Mouse (Mus musculus): ENCODE data around the gene Slc25a51. TPM values are rescaled to one million over a fixed set of nuclear protein-coding genes. Genes with fewer than 3 reads are reported as not detected.

The Slc25a51 gene
- polyA plus RNA-seq, 1 experiment from 2014 or later: 74.0 TPM

GRCm38 (mm10) chr4:45422640-45423039, 14.1 kb upstream of the Slc25a51 start:
- Histone ChIP-seq H3K36me3 (ENCODE audit: poor library complexity, severe bottlenecking) (peaks cover 5% of the 10 kb centered on the region; the same call in 1 of the 2 replicates), H3K9ac (no peak overlapping the region), H3K4me3 (no peak overlapping the region), H3K4me2 (no peak overlapping the region), H3K27ac (no peak overlapping the region), H3K9me3 (replicated peaks) (no peaks in the 10 kb centered on the region), H3K4me1 (peaks cover 71% of the 10 kb centered on the region), H3K27me3 (no peaks in the 10 kb centered on the region)
- no peak for ATAC-seq
- 86% methylated on average over 10 of the region's 10 CpGs for WGBS

GRCm38 (mm10) chr4:45421519-45422260, 13.1 kb upstream of the Slc25a51 start:
- H3K4me1 ChIP-seq: peaks cover 61% of the 10 kb centered on the region
- WGBS: 67% methylated on average over 11 of the region's 11 CpGs
- no peak overlapping the region for H3K4me2 ChIP-seq
- H3K27ac ChIP-seq: peak overlapping the region; percentile 81
- peak overlapping the region; percentile 40 for H3K9ac ChIP-seq
- H3K36me3 ChIP-seq (ENCODE audit: poor library complexity, severe bottlenecking): peaks cover 5% of the 10 kb centered on the region; the same call in 1 of the 2 replicates
- no peaks in the 10 kb centered on the region for H3K9me3 ChIP-seq (replicated peaks)
- ATAC-seq: no peak
- H3K4me3 ChIP-seq: no peak overlapping the region
- H3K27me3 ChIP-seq: no peaks in the 10 kb centered on the region

- Histone ChIP-seq H3K4me2 (no peak overlapping the region), H3K36me3 (ENCODE audit: poor library complexity, severe bottlenecking) (peaks cover 5% of the 10 kb centered on the region; the same call in 1 of the 2 replicates), H3K9ac (peak overlapping the region; percentile 40), H3K9me3 (replicated peaks) (no peaks in the 10 kb centered on the region), H3K27ac (peak overlapping the region; percentile 81), H3K27me3 (no peaks in the 10 kb centered on the region), H3K4me1 (peaks cover 52% of the 10 kb centered on the region), H3K4me3 (no peak overlapping the region)
- no peak for ATAC-seq
- 10% methylated on average over 3 of the region's 3 CpGs for WGBS
Measured at GRCm38 (mm10) chr4:45420733-45421132, 12.2 kb upstream of the Slc25a51 start.

GRCm38 (mm10) chr4:45419051-45419450, 10.5 kb upstream of the Slc25a51 start:
- H3K36me3 ChIP-seq (ENCODE audit: poor library complexity, severe bottlenecking): peaks cover 5% of the 10 kb centered on the region; the same call in 1 of the 2 replicates
- no peak for ATAC-seq
- H3K27ac ChIP-seq: 0 out of 2 replicates have a peak overlapping the region, but pooled peaks have one; percentile 35
- 74% methylated on average over 4 of the region's 4 CpGs for WGBS
- no peak overlapping the region for H3K4me2 ChIP-seq
- no peak overlapping the region for H3K4me3 ChIP-seq
- no peaks in the 10 kb centered on the region for H3K27me3 ChIP-seq
- peaks cover 46% of the 10 kb centered on the region for H3K4me1 ChIP-seq
- no peak overlapping the region for H3K9ac ChIP-seq
- H3K9me3 ChIP-seq (replicated peaks): no peaks in the 10 kb centered on the region

GRCm38 (mm10) chr4:45418229-45418950, 9.8 kb upstream of the Slc25a51 start:
- H3K9me3 ChIP-seq (replicated peaks): no peaks in the 10 kb centered on the region
- H3K36me3 ChIP-seq (ENCODE audit: poor library complexity, severe bottlenecking): peaks cover 5% of the 10 kb centered on the region; the same call in 1 of the 2 replicates
- peaks cover 40% of the 10 kb centered on the region for H3K4me1 ChIP-seq
- H3K27me3 ChIP-seq: no peaks in the 10 kb centered on the region
- peak; percentile 70 for ATAC-seq
- H3K4me3 ChIP-seq: no peak overlapping the region
- peak overlapping the region; percentile 18 for H3K4me2 ChIP-seq
- H3K9ac ChIP-seq: no peak overlapping the region
- 13% methylated on average over 10 of the region's 11 CpGs for WGBS
- peak overlapping the region; percentile 35 for H3K27ac ChIP-seq

GRCm38 (mm10) chr4:45416314-45416713, 7.7 kb upstream of the Slc25a51 start:
- H3K27me3 ChIP-seq: no peaks in the 10 kb centered on the region
- no peak overlapping the region for H3K4me3 ChIP-seq
- H3K9ac ChIP-seq: no peak overlapping the region
- no peak overlapping the region for H3K4me2 ChIP-seq
- 74% methylated on average over 7 of the region's 7 CpGs for WGBS
- no peaks in the 10 kb centered on the region for H3K36me3 ChIP-seq (ENCODE audit: poor library complexity, severe bottlenecking)
- ATAC-seq: no peak
- no peak overlapping the region for H3K27ac ChIP-seq
- H3K9me3 ChIP-seq (replicated peaks): no peaks in the 10 kb centered on the region
- peaks cover 29% of the 10 kb centered on the region for H3K4me1 ChIP-seq

- no peak overlapping the region for H3K27ac ChIP-seq
- no peaks in the 10 kb centered on the region for H3K9me3 ChIP-seq (replicated peaks)
- WGBS: 89% methylated on average over 9 of the region's 9 CpGs
- H3K4me2 ChIP-seq: no peak overlapping the region
- H3K4me3 ChIP-seq: no peak overlapping the region
- H3K4me1 ChIP-seq: peaks cover 12% of the 10 kb centered on the region
- no peak for ATAC-seq
- no peaks in the 10 kb centered on the region for H3K36me3 ChIP-seq (ENCODE audit: poor library complexity, severe bottlenecking)
- H3K27me3 ChIP-seq: no peaks in the 10 kb centered on the region
- no peak overlapping the region for H3K9ac ChIP-seq
Measured at GRCm38 (mm10) chr4:45413674-45414338, 5.2 kb upstream of the Slc25a51 start.

GRCm38 (mm10) chr4:45412433-45413192, 4.0 kb upstream of the Slc25a51 start:
- H3K4me1 ChIP-seq: peaks cover 9% of the 10 kb centered on the region
- H3K9ac ChIP-seq: no peak overlapping the region
- no peaks in the 10 kb centered on the region for H3K36me3 ChIP-seq (ENCODE audit: poor library complexity, severe bottlenecking)
- no peaks in the 10 kb centered on the region for H3K27me3 ChIP-seq
- no peaks in the 10 kb centered on the region for H3K9me3 ChIP-seq (replicated peaks)
- no peak overlapping the region for H3K4me3 ChIP-seq
- H3K4me2 ChIP-seq: no peak overlapping the region
- WGBS: 73% methylated on average over 16 of the region's 16 CpGs
- H3K27ac ChIP-seq: no peak overlapping the region
- no peak for ATAC-seq

GRCm38 (mm10) chr4:45411181-45411790, 2.7 kb upstream of the Slc25a51 start:
- H3K4me2 ChIP-seq: no peak overlapping the region
- 91% methylated on average over 8 of the region's 8 CpGs for WGBS

GRCm38 (mm10) chr4:45409270-45409669, 704 bp upstream of the Slc25a51 start:
- peak overlapping the region; percentile 89 for H3K27ac ChIP-seq
- peaks cover 32% of the 10 kb centered on the region for H3K4me1 ChIP-seq
- no peaks in the 10 kb centered on the region for H3K27me3 ChIP-seq
- ATAC-seq: peak; percentile 37
- under 1% methylated on average over 10 of the region's 10 CpGs for WGBS
- no peaks in the 10 kb centered on the region for H3K9me3 ChIP-seq (replicated peaks)
- peaks cover 3% of the 10 kb centered on the region for H3K36me3 ChIP-seq (ENCODE audit: poor library complexity, severe bottlenecking)
- H3K9ac ChIP-seq: peak overlapping the region; percentile 97
- H3K4me3 ChIP-seq: peak overlapping the region; percentile 97
- peak overlapping the region; percentile 88 for H3K4me2 ChIP-seq

More at GRCm38 (mm10) chr4:45411181-45411790, 2.7 kb upstream of the Slc25a51 start:
- Histone ChIP-seq H3K4me3 (no peak overlapping the region), H3K9me3 (replicated peaks) (no peaks in the 10 kb centered on the region), H3K4me1 (peaks cover 23% of the 10 kb centered on the region), H3K36me3 (ENCODE audit: poor library complexity, severe bottlenecking) (no peaks in the 10 kb centered on the region), H3K9ac (no peak overlapping the region), H3K27ac (no peak overlapping the region), H3K27me3 (no peaks in the 10 kb centered on the region)
- ATAC-seq: no peak

- H3K4me3 ChIP-seq: peak overlapping the region; percentile 97
- H3K27me3 ChIP-seq: no peaks in the 10 kb centered on the region
- ATAC-seq: no peak; the same call in 1 of the 2 replicates
- H3K4me2 ChIP-seq: peak overlapping the region; percentile 88
- H3K4me1 ChIP-seq: peaks cover 39% of the 10 kb centered on the region
- peak overlapping the region; percentile 89 for H3K27ac ChIP-seq
- no peaks in the 10 kb centered on the region for H3K9me3 ChIP-seq (replicated peaks)
- H3K36me3 ChIP-seq (ENCODE audit: poor library complexity, severe bottlenecking): peaks cover 17% of the 10 kb centered on the region
- H3K9ac ChIP-seq: peak overlapping the region; percentile 97
- under 1% methylated on average over 19 of the region's 19 CpGs for WGBS
Measured at GRCm38 (mm10) chr4:45407703-45408334, 747 bp downstream of the Slc25a51 start.
